Mouse (Mus musculus) spleen, postnatal 4 days (tissue): ENCODE measurements around the gene Csmd2.

Experiments
- DNase-seq, 2 experiments: peaks; one replicate each; pipeline ENCODE4 v3.0.0; 2022; ENCODE audit warnings: low spot score in 2 of 2

Csmd2 gene

GRCm38 (mm10) chr4:128241075-128241853 lies 253.6 kb downstream of the Csmd2 start:
- no peak for DNase-seq

- DNase-seq: no peak
Measured at GRCm38 (mm10) chr4:128241854-128242356, 254.2 kb downstream of the Csmd2 start.

- DNase-seq: no peak
Measured at GRCm38 (mm10) chr4:128245201-128245600, 257.5 kb downstream of the Csmd2 start.

GRCm38 (mm10) chr4:128248676-128249075 lies 261.0 kb downstream of the Csmd2 start:
- no peak for DNase-seq

- DNase-seq: no peak
Measured at GRCm38 (mm10) chr4:128259211-128259610, 271.6 kb downstream of the Csmd2 start.

- DNase-seq: no peak
Measured at GRCm38 (mm10) chr4:128260907-128261560, 273.4 kb downstream of the Csmd2 start, which contains the start of gene Hmgb4. Gene Hmgb4, minus strand, starts transcription at chr4:128260957.

GRCm38 (mm10) chr4:128264491-128264890 lies 276.8 kb downstream of the Csmd2 start:
- no peak for DNase-seq

GRCm38 (mm10) chr4:128265341-128265740 lies 277.7 kb downstream of the Csmd2 start:
- no peak for DNase-seq

GRCm38 (mm10) chr4:128269261-128269875 lies 281.7 kb downstream of the Csmd2 start:
- DNase-seq: no peak

GRCm38 (mm10) chr4:128270177-128270576 lies 282.5 kb downstream of the Csmd2 start:
- no peak for DNase-seq

GRCm38 (mm10) chr4:128270931-128271330 lies 283.3 kb downstream of the Csmd2 start:
- DNase-seq: no peak

- no peak for DNase-seq
Measured at GRCm38 (mm10) chr4:128272501-128272900, 284.8 kb downstream of the Csmd2 start.

GRCm38 (mm10) chr4:128273146-128273545 lies 285.5 kb downstream of the Csmd2 start:
- no peak for DNase-seq

GRCm38 (mm10) chr4:128275116-128275515 lies 287.5 kb downstream of the Csmd2 start:
- DNase-seq: no peak

- DNase-seq: no peak
Measured at GRCm38 (mm10) chr4:128275586-128275985, 287.9 kb downstream of the Csmd2 start.

GRCm38 (mm10) chr4:128285009-128285408 lies 297.4 kb downstream of the Csmd2 start:
- no peak for DNase-seq

GRCm38 (mm10) chr4:128288095-128288494 lies 300.4 kb downstream of the Csmd2 start:
- DNase-seq: no peak

- no peak for DNase-seq
Measured at GRCm38 (mm10) chr4:128304049-128304448, 316.4 kb downstream of the Csmd2 start.

GRCm38 (mm10) chr4:128306011-128306410 lies 318.4 kb downstream of the Csmd2 start:
- DNase-seq: no peak

GRCm38 (mm10) chr4:128315328-128315727 lies 327.7 kb downstream of the Csmd2 start:
- no peak for DNase-seq

- DNase-seq: no peak
Measured at GRCm38 (mm10) chr4:128317951-128318350, 330.3 kb downstream of the Csmd2 start.

- DNase-seq: no peak
Measured at GRCm38 (mm10) chr4:128325511-128325910, 337.9 kb downstream of the Csmd2 start.
